Mouse (Mus musculus) embryonic fibroblast, embryonic 13.5 days (primary cell): ENCODE results near the gene Herc3.

Experiments
- CTCF ChIP-seq: IDR thresholded peaks from 2 replicates; pipeline ENCODE4 v1.5.1; 2011; ENCODE audit warnings: mild to moderate bottlenecking, control low read depth, low read length, moderate library complexity, borderline replicate concordance; ENCODE audit not compliant: insufficient read depth
- POLR2A ChIP-seq: IDR thresholded peaks from 2 replicates; pipeline ENCODE4 v1.6.1; 2011; ENCODE audit warnings: low read depth, mild to moderate bottlenecking, control low read depth, low read length, moderate library complexity

DNA sequence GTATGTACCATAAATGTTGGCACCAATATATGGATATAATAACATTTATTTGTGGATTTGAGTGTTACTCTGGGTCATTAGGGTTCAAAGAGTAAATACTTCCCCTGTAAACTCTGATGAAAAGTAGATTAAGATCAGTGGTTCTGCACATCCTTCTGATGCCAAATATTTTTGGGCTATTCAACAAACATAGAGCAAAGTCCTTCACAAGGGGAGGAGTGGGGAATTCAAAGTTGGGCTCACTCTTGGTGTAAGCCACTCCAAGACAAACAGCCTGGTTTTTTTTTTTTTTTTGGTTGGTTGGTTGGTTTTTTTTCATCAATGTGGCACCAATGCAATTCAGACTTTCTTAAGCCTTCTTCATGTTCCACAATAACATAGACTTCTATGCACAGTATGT is 106.5 kb downstream of the Herc3 start:
- TF ChIP-seq CTCF (no peak), POLR2A (no peak)
